Mouse (Mus musculus) MEL (cell line): ENCODE measurements at regions not wholly inside any gene's neighbourhood (a gene's known extent, or its start where the extent isn't known, plus 50 kb on each side); places are given as distances from the start of the nearest gene placed in this dataset.
A peak's percentile ranks its signal among the peaks of the same experiment; 100 is the strongest.

Source experiments
- DNase-seq: peaks from one replicate; pipeline ENCODE4 v3.0.0; 2011; ENCODE audit warnings: low read depth, low spot score
- H3K27ac ChIP-seq: 2 replicates; pipeline ENCODE4 v1.5.1; 2012; ENCODE audit warnings: low read depth, mild to moderate bottlenecking, control low read depth, low read length, moderate library complexity; ENCODE audit not compliant: control insufficient read depth
- H3K27me3 ChIP-seq, 2 experiments: fragments of 150-350 bp in 1 of 2; sonication (generic) in 1 of 2; 2 replicates each; pipeline ENCODE4 v1.6.1; 2012; ENCODE audit warnings: low read length in 2 of 2, mild to moderate bottlenecking in 2 of 2, improper control_type of control experiment in 1 of 2, moderate library complexity in 1 of 2; ENCODE audit not compliant: insufficient read depth in 2 of 2, control insufficient read depth in 1 of 2
- H3K36me3 ChIP-seq, 2 experiments: 2 replicates each; pipeline ENCODE4 v1.6.1; 2012 to 2014; ENCODE audit warnings: low read length in 2 of 2, improper control_type of control experiment in 1 of 2, inconsistent platforms in 1 of 2, mild to moderate bottlenecking in 1 of 2; ENCODE audit not compliant: insufficient read depth in 2 of 2, control insufficient read depth in 1 of 2
- H3K4me1 ChIP-seq, 2 experiments: fragments of 150-350 bp in 1 of 2; sonication (generic) in 1 of 2; 2 replicates each; pipeline ENCODE4 v1.6.1; 2012; ENCODE audit warnings: low read length in 2 of 2, improper control_type of control experiment in 1 of 2, mild to moderate bottlenecking in 1 of 2; ENCODE audit not compliant: insufficient read depth in 2 of 2, control insufficient read depth in 1 of 2
- H3K4me3 ChIP-seq, 2 experiments: fragments of 150-350 bp in 1 of 2; sonication (generic) in 1 of 2; 2 replicates each; pipeline ENCODE4 v1.5.1; 2012; ENCODE audit warnings: low read depth in 2 of 2, low read length in 2 of 2, mild to moderate bottlenecking in 2 of 2, moderate library complexity in 2 of 2, control low read depth in 1 of 2, improper control_type of control experiment in 1 of 2; ENCODE audit not compliant: control insufficient read depth in 1 of 2, insufficient read depth in 1 of 2
- H3K79me2 ChIP-seq: 2 replicates; pipeline ENCODE4 v1.6.1; 2012; ENCODE audit warnings: mild to moderate bottlenecking, low read length, moderate library complexity; ENCODE audit not compliant: control insufficient read depth, poor library complexity, insufficient read depth
- H3K9ac ChIP-seq: 2 replicates; pipeline ENCODE4 v1.6.1; 2012; ENCODE audit warnings: low read depth, mild to moderate bottlenecking, control low read depth, low read length, moderate library complexity; ENCODE audit not compliant: control insufficient read depth, poor library complexity, severe bottlenecking
- H3K9me3 ChIP-seq: fragments of 150-350 bp; sonication (generic); replicated peaks from 2 replicates; pipeline ENCODE4 v1.6.1; 2012; ENCODE audit warnings: mild to moderate bottlenecking, low read length, improper control_type of control experiment, moderate library complexity; ENCODE audit not compliant: insufficient read depth
- CHD1 ChIP-seq: IDR thresholded peaks from 2 replicates; pipeline ENCODE4 v1.6.1; 2012; ENCODE audit warnings: low read depth, mild to moderate bottlenecking, inconsistent platforms, low read length, improper control_type of control experiment
- GABPA ChIP-seq: IDR thresholded peaks from 2 replicates; pipeline ENCODE4 v1.6.1; 2012; ENCODE audit warnings: low read depth, mild to moderate bottlenecking, inconsistent platforms, low read length, improper control_type of control experiment, moderate library complexity
- GATA1 ChIP-seq: IDR thresholded peaks from 2 replicates; pipeline ENCODE4 v1.6.1; 2011; ENCODE audit warnings: low read depth, low read length, improper control_type of control experiment
- JUND ChIP-seq: IDR thresholded peaks from 2 replicates; pipeline ENCODE4 v1.6.1; 2011; ENCODE audit warnings: low read depth, mild to moderate bottlenecking, improper control_type of control experiment, low read length
- MAFK ChIP-seq: IDR thresholded peaks from 2 replicates; pipeline ENCODE4 v1.6.1; 2011; ENCODE audit warnings: low read depth, mild to moderate bottlenecking, low read length, improper control_type of control experiment, borderline replicate concordance
- MEF2A ChIP-seq: IDR thresholded peaks from 2 replicates; pipeline ENCODE4 v1.6.1; 2014; ENCODE audit warnings: low read depth, mild to moderate bottlenecking, inconsistent platforms, low read length, improper control_type of control experiment; ENCODE audit not compliant: poor library complexity, insufficient replicate concordance, severe bottlenecking; ENCODE audit errors: extremely low read depth
- MYB ChIP-seq: IDR thresholded peaks from 2 replicates; pipeline ENCODE4 v1.6.1; 2011; ENCODE audit warnings: mild to moderate bottlenecking, low read depth, low read length, improper control_type of control experiment
- MYC ChIP-seq: IDR thresholded peaks from 2 replicates; pipeline ENCODE4 v1.6.1; 2011; ENCODE audit warnings: low read depth, mild to moderate bottlenecking, low read length, improper control_type of control experiment, moderate library complexity
- NRF1 ChIP-seq: IDR thresholded peaks from 2 replicates; pipeline ENCODE4 v1.6.1; 2014; ENCODE audit warnings: low read depth, mild to moderate bottlenecking, inconsistent platforms, low read length, improper control_type of control experiment, moderate library complexity; ENCODE audit not compliant: poor library complexity, insufficient read depth, severe bottlenecking
- POLR2AphosphoS2 ChIP-seq: IDR thresholded peaks from 2 replicates; pipeline ENCODE4 v1.6.1; 2011; ENCODE audit warnings: low read length, improper control_type of control experiment
- TAL1 ChIP-seq: IDR thresholded peaks from 2 replicates; pipeline ENCODE4 v1.6.1; 2012; ENCODE audit warnings: mild to moderate bottlenecking, inconsistent platforms, low read length, moderate library complexity, mixed read lengths
- TBP ChIP-seq: IDR thresholded peaks from 2 replicates; pipeline ENCODE4 v1.8.0; 2011; ENCODE audit warnings: low read depth, low read length, improper control_type of control experiment
- TCF12 ChIP-seq: IDR thresholded peaks from 2 replicates; pipeline ENCODE4 v1.6.1; 2014; ENCODE audit warnings: low read depth, mild to moderate bottlenecking, inconsistent platforms, low read length, improper control_type of control experiment, moderate library complexity
- USF1 ChIP-seq: IDR thresholded peaks from 2 replicates; pipeline ENCODE4 v1.6.1; 2014; ENCODE audit warnings: low read depth, mild to moderate bottlenecking, inconsistent platforms, low read length, improper control_type of control experiment, moderate library complexity
- USF2 ChIP-seq, 2 experiments: IDR thresholded peaks; 2 replicates each; pipeline ENCODE4 v1.6.1; 2011 to 2012; ENCODE audit warnings: improper control_type of control experiment in 2 of 2, low read length in 2 of 2, borderline replicate concordance in 1 of 2, inconsistent platforms in 1 of 2, low read depth in 1 of 2, mild to moderate bottlenecking in 1 of 2; ENCODE audit not compliant: insufficient read depth in 1 of 2
- ZC3H11A ChIP-seq: IDR thresholded peaks from 2 replicates; pipeline ENCODE4 v1.6.1; 2012; ENCODE audit warnings: low read depth, mild to moderate bottlenecking, inconsistent platforms, low read length, improper control_type of control experiment
- ZNF384 ChIP-seq: IDR thresholded peaks from 2 replicates; pipeline ENCODE4 v1.6.1; 2012; ENCODE audit warnings: low read depth, mild to moderate bottlenecking, inconsistent platforms, low read length, improper control_type of control experiment

- H3K79me2 ChIP-seq: no peaks in the 10 kb centered on the region
- DNase-seq: no peak
- H3K4me1 ChIP-seq: peaks cover 6 to 7% of the 10 kb centered on the region in 2 experiments
- no peak overlapping the region for H3K9ac ChIP-seq
- H3K9me3 ChIP-seq: no peaks in the 10 kb centered on the region
- H3K27me3 ChIP-seq: no peaks in the 10 kb centered on the region
- H3K4me3 ChIP-seq: no peak overlapping the region
- no peak for TF ChIP-seq ZC3H11A
- TF ChIP-seq CHD1: no peak
- no peak for TF ChIP-seq USF1
- TF ChIP-seq NRF1: no peak
- no peak for TF ChIP-seq GABPA
- no peak for TF ChIP-seq MYC
- TF ChIP-seq ZNF384: no peak
- no peak for TF ChIP-seq TCF12
- TF ChIP-seq JUND: no peak
- TF ChIP-seq MEF2A: no peak
- TF ChIP-seq MYB: no peak
- no peak for TF ChIP-seq USF2 (IDR thresholded peaks at IDR 0.05; ENCODE audit: borderline replicate concordance in 1 of 2, insufficient read depth in 1 of 2, low read depth in 1 of 2, low read length in 2 of 2)
- no peak for TF ChIP-seq GATA1
- TF ChIP-seq MAFK: no peak
- no peak for TF ChIP-seq POLR2AphosphoS2
- peaks cover 0 to 11% of the 10 kb centered on the region in 2 experiments; a peak in 2 of 4 replicates for H3K36me3 ChIP-seq
- H3K27ac ChIP-seq: no peak overlapping the region
Measured at GRCm38 (mm10) chr2:103875754-103876153, 78.3 kb upstream of the Caprin1 start.

DNA sequence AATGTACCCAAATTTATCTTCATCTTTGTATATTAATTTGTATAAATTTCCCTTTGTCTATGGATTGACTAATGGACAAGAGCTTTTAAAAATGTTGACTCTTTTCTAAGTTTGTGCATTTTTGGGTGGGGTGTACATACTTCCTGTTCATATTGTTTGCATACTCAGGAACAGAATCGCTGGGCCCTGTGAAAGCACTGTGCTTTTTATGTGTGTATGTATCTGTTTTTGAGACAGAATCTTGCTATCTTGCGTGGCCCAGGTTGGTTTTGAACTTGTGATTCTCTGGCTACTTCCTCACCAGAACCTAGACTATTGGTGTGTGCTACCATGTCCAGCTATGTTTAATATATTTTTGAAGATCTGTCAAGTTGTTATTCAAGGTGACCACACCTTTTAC is 78.8 kb upstream of the Caprin1 start:
- Histone ChIP-seq H3K27ac (no peak overlapping the region), H3K4me1 (peaks cover 8 to 11% of the 10 kb centered on the region in 2 experiments), H3K9me3 (no peaks in the 10 kb centered on the region), H3K4me3 (no peak overlapping the region), H3K9ac (no peak overlapping the region), H3K36me3 (peaks cover 0 to 15% of the 10 kb centered on the region in 2 experiments; a peak in 2 of 4 replicates), H3K27me3 (no peaks in the 10 kb centered on the region), H3K79me2 (no peaks in the 10 kb centered on the region)
- TF ChIP-seq TAL1 (no peak), TBP (no peak), GATA1 (0 out of 2 replicates have a peak, but pooled peaks have one; percentile 8)
- peak; percentile 51 for DNase-seq
